Mouse (Mus musculus): Measurements from ENCODE around the gene Ppp1r11.
A peak's percentile ranks its signal among the peaks of the same experiment; 100 is the strongest.

Ppp1r11 gene

DNA sequence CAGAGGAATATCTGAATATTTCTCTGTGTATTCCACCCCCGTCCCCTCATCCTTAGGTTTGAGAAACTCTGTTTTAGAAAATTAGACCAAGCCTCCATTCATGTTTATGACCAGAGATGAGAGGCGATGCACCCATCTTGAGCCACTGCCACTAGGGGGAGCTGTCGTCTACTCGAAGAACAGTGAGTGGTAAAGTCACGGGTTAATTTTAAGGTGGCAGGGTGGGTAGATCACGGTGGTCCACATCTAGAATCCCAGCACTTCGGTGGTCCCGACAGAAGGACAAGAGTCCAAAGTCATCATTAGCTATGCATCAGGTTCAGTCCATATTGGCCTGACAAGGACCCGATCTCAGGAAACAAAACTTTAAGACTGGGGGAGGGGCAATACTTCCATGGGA lies 36.5 kb downstream of the Ppp1r11 start:
- peak; percentile 77 for DNase-seq (ENCODE audit: low spot score)

DNA sequence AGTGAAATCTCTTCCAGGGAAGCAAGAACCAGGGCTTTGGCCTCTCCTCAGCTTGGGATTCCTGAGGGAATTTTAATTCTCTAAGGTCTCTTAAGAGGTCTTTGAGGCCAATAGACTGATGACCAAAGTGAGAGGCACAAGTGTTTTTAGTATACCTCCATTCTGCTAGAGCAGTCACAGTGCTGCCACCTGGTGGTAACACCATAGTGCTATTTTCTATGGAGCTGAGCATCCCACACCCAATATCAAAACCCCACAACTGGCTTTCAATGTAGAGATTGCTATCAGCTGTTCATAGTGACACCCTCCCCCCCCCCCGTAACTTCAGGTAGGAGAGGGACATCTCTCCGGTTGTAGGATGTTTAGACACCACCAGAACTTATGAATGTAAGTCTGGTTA lies 37.4 kb downstream of the Ppp1r11 start:
- peak; percentile 85 for DNase-seq (ENCODE audit: low spot score)

DNA sequence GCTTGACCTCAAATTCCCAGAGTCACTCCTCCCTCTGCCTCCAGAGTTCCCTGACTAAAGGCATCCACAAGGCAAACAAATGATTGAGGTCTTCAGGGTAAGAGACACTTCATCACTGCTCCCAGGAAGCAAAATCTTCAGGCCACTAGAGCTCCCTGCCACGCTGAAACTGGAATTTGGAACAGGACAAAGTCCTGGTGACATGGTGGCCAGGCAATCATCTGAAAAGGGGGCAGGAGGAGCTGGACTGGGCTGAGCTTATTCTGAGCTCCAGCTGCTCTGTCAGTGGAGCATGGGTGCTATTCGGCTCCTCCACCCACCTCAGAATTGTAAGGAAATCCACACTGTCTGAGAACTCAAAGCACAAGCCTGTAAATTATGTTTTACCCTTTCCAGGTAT lies 39.5 kb downstream of the Ppp1r11 start:
- DNase-seq (ENCODE audit: low spot score) = no peak

DNA sequence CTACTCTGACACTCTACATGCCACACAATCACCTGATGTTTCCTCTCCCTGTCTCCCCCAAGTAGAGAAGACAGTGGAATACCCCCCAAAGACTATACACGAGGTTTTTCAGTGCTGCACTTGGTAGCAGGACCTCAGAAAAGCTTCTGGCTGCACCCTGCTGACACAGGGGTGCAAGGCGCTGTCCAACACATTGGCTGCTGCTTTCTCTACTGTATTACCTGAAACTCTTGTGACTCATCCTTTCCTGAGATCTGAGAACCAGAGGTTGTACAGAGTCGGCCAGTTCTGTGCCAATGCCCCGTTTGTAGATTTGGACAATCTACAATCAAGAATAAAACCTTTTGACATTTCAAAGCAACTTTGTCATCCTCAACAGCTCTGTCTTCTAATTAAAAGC lies 41.7 kb downstream of the Ppp1r11 start:
- no peak for DNase-seq (ENCODE audit: low spot score)

DNA sequence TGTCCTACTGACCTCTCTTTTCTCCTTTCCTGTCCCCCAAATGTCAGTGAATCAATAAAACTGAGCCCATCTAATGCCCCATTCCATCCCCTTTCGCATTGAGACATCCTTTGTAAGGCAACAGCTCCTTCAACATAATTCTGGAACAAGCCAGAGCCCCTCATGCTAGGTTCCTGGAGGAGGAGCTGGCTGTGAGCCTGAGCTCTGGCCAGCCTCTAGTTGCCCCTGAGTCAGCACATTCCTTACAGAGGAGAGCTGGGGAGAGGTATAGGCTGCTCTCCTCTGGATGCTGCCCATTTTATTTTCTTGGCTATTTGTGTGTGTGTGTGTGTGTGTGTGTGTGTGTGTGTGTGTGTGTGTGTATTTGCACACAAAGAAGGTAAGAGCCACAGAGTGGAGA lies 43.3 kb downstream of the Ppp1r11 start:
- DNase-seq (ENCODE audit: low spot score) = peak; percentile 8

DNA sequence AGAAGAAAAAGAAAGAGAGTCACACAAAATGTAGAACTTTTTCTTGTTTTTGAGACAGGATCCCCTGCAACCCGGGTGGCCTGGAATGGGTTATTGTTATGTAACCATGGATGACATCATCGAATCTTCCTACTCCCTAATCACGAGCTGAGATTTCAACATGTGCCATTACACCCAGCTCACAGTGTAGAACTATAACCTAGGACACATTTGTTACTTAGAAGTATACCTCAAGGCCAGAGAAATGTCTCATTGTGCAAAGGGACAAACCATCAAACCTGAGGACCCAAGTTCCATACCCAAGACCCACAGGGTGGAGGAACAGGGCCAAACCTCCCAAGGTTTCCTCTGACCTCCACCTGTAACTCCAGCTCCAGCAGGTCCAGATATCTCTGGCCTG lies 47.9 kb downstream of the Ppp1r11 start:
- no peak for DNase-seq (ENCODE audit: low spot score)

DNA sequence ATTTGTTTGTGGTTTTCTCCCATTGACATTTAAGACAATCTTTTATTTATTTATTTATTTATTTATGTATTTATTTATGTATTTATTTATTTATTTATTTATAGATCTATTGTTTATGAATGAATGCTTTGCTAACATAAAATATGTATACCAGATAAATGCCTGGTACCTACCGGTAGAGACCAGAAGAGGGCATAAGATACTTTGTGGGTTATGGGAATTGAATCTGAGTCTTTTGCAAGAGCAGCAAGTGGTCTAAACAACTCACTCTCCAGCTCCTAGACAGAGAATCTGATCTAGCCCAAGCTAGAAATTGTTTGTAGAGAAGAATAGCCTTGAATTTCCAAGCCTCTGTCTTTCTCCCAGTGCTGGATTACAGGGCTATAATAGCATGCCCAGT lies 50.9 kb downstream of the Ppp1r11 start:
- DNase-seq (ENCODE audit: low spot score) = peak; percentile 6

DNA sequence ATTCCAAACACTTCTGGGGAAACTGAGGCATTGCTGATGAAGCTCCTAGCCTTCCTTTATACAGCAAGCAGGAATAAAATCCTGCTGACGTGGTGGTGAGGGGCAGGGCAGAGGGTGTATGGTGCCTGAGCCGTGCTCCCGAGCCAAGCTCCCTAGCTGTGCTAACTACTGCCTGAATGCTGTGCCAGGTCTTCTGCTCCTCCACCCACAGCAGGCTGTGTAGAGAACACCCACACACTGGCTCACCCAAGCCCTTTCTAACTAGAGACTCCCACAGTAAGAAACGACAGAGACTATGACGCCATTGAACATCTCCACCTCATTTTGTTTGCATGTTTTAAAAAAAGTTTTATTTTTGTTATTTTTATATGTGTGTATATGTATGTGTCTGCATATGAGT lies 51.5 kb downstream of the Ppp1r11 start:
- DNase-seq (ENCODE audit: low spot score) = no peak

DNA sequence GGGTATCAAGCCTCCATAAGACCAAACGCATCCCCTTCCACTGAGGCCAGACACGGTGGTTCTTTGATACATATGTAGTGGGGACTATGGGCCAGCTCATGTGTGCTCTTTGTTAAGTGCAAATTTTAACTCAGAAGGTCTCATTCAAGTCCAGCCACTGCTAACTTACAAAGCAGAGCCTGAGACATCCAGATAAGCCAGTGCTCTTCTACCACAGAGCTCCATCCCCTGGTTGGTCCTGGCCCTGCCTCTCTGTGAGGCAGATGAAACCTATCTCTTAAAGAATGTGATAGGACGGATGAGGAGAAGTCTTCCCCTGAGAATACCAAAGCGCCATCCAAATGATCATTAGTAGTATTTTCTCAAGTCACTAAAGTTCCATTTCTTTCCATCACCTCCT lies 52.2 kb downstream of the Ppp1r11 start:
- no peak for DNase-seq (ENCODE audit: low spot score)
